Mouse (Mus musculus) midbrain, embryonic 16.5 days (tissue): ENCODE data around the gene Mecom. TPM values are rescaled to one million over a fixed set of nuclear protein-coding genes. Genes with fewer than 3 reads are reported as not detected.

ENCODE experiments used
- ATAC-seq: fragments of 200-750 bp; cut with Nextera tagmentation; 2 replicates; pipeline ENCODE4 v1.8.0; 2017; ENCODE audit warnings: moderate TSS enrichment
- H3K27ac ChIP-seq: fragments of 300-500 bp; sonication (generic); 2 replicates; pipeline ENCODE4 v1.5.1; 2014; ENCODE audit warnings: mild to moderate bottlenecking, low read length, mixed read lengths
- H3K27me3 ChIP-seq: fragments of 300-500 bp; sonication (generic); 2 replicates; pipeline ENCODE4 v1.6.1; 2014; ENCODE audit warnings: low read depth, low read length, mixed read lengths; ENCODE audit not compliant: control insufficient read depth, insufficient read depth
- H3K36me3 ChIP-seq: fragments of 300-500 bp; sonication (generic); 2 replicates; pipeline ENCODE4 v1.6.1; 2014; ENCODE audit warnings: mild to moderate bottlenecking, low read length, moderate library complexity, mixed read lengths; ENCODE audit not compliant: control insufficient read depth, insufficient read depth
- H3K4me1 ChIP-seq: fragments of 300-500 bp; sonication (generic); 2 replicates; pipeline ENCODE4 v1.6.1; 2014; ENCODE audit warnings: mild to moderate bottlenecking, low read length, mixed read lengths; ENCODE audit not compliant: control insufficient read depth, insufficient read depth
- H3K4me2 ChIP-seq: fragments of 300-500 bp; sonication (generic); 2 replicates; pipeline ENCODE4 v1.6.1; 2014; ENCODE audit warnings: mild to moderate bottlenecking, low read length, mixed read lengths
- H3K4me3 ChIP-seq: fragments of 300-500 bp; sonication (generic); 2 replicates; pipeline ENCODE4 v1.5.1; 2014; ENCODE audit warnings: low read depth, mild to moderate bottlenecking, low read length, moderate library complexity, mixed read lengths
- H3K9ac ChIP-seq: fragments of 300-500 bp; sonication (generic); 2 replicates; pipeline ENCODE4 v1.6.1; 2014; ENCODE audit warnings: low read depth, low read length, mixed read lengths
- H3K9me3 ChIP-seq: fragments of 300-500 bp; sonication (generic); replicated peaks from 2 replicates; pipeline ENCODE4 v1.6.1; 2014; ENCODE audit warnings: mild to moderate bottlenecking, low read length, mixed read lengths; ENCODE audit not compliant: control insufficient read depth, poor library complexity, severe bottlenecking
- WGBS: fragments of 180-500 bp; shearing (Covaris S2); extraction: QIAGEN DNeasy Blood & Tissue Kit; methylation state at CpG from one replicate; pipeline ENCODE4 v1.1.7; 2014; 5-methylcytosine and 5-hydroxymethylcytosine counted together
- polyA plus RNA-seq: library from polyadenylated mRNA; unstranded; fragments of >200 nt; fragmentation: Nextera tagmentation; extraction: Ambion mirVana; gene quantifications from 2 replicates; pipeline ENCODE4 v1.2.1, GENCODE M21; 2015

The Mecom gene
- polyA plus RNA-seq, 1 experiment from 2014 or later: 4.0 TPM

- 50% methylated on average over 12 of the region's 12 CpGs for WGBS
- Histone ChIP-seq H3K4me2 (no peak overlapping the region), H3K4me3 (no peak overlapping the region), H3K4me1 (peaks cover under 1% of the 10 kb centered on the region; the same call in 1 of the 2 replicates), H3K27me3 (no peaks in the 10 kb centered on the region; the same call in 1 of the 2 replicates), H3K36me3 (no peaks in the 10 kb centered on the region), H3K27ac (no peak overlapping the region), H3K9ac (no peak overlapping the region), H3K9me3 (no peaks in the 10 kb centered on the region)
- no peak for ATAC-seq
Observed at GRCm38 (mm10) chr3:30018202-30018601, 529.6 kb downstream of the Mecom start.

- WGBS: 78% methylated on average over 5 of the region's 5 CpGs
- Histone ChIP-seq H3K9me3 (no peaks in the 10 kb centered on the region), H3K9ac (no peak overlapping the region), H3K27ac (no peak overlapping the region), H3K36me3 (no peaks in the 10 kb centered on the region), H3K4me2 (no peak overlapping the region), H3K27me3 (no peaks in the 10 kb centered on the region; the same call in 1 of the 2 replicates), H3K4me3 (no peak overlapping the region), H3K4me1 (peaks cover 12% of the 10 kb centered on the region)
- no peak for ATAC-seq
Observed at GRCm38 (mm10) chr3:30016766-30017165, 531.0 kb downstream of the Mecom start.

GRCm38 (mm10) chr3:30014962-30015660 lies 532.7 kb downstream of the Mecom start:
- 0 out of 2 replicates have a peak overlapping the region, but pooled peaks have one; percentile 16 for H3K4me2 ChIP-seq

GRCm38 (mm10) chr3:30014279-30014678 lies 533.5 kb downstream of the Mecom start:
- WGBS: 20% methylated on average over 1 of the region's 1 CpGs

More at GRCm38 (mm10) chr3:30014962-30015660, 532.7 kb downstream of the Mecom start:
- H3K4me1 ChIP-seq: peaks cover 13% of the 10 kb centered on the region
- H3K36me3 ChIP-seq: no peaks in the 10 kb centered on the region
- peak; percentile 85 for ATAC-seq
- H3K9ac ChIP-seq: no peak overlapping the region
- H3K4me3 ChIP-seq: no peak overlapping the region
- H3K9me3 ChIP-seq: no peaks in the 10 kb centered on the region
- 12% methylated on average over 10 of the region's 10 CpGs for WGBS
- no peak overlapping the region for H3K27ac ChIP-seq
- no peaks in the 10 kb centered on the region; the same call in 1 of the 2 replicates for H3K27me3 ChIP-seq

GRCm38 (mm10) chr3:30013416-30013815 lies 534.4 kb downstream of the Mecom start:
- peaks cover 13% of the 10 kb centered on the region for H3K4me1 ChIP-seq
- H3K4me3 ChIP-seq: peak overlapping the region; percentile 35
- H3K9me3 ChIP-seq: no peaks in the 10 kb centered on the region
- no peaks in the 10 kb centered on the region; the same call in 1 of the 2 replicates for H3K27me3 ChIP-seq
- H3K27ac ChIP-seq: no peak overlapping the region
- H3K36me3 ChIP-seq: no peaks in the 10 kb centered on the region
- no peak overlapping the region for H3K9ac ChIP-seq
- ATAC-seq: no peak
- 40% methylated on average over 1 of the region's 1 CpGs for WGBS
- peak overlapping the region; percentile 66 for H3K4me2 ChIP-seq

More at GRCm38 (mm10) chr3:30014279-30014678, 533.5 kb downstream of the Mecom start:
- no peak overlapping the region for H3K9ac ChIP-seq
- H3K4me2 ChIP-seq: no peak overlapping the region
- no peaks in the 10 kb centered on the region for H3K36me3 ChIP-seq
- H3K27ac ChIP-seq: no peak overlapping the region
- no peak overlapping the region for H3K4me3 ChIP-seq
- no peaks in the 10 kb centered on the region for H3K9me3 ChIP-seq
- no peaks in the 10 kb centered on the region; the same call in 1 of the 2 replicates for H3K27me3 ChIP-seq
- H3K4me1 ChIP-seq: peaks cover 13% of the 10 kb centered on the region
- no peak for ATAC-seq

- under 1% methylated on average over 29 of the region's 29 CpGs for WGBS
- Histone ChIP-seq H3K9ac (peak overlapping the region; percentile 56; the same call in 1 of the 2 replicates), H3K4me3 (peak overlapping the region; percentile 35), H3K36me3 (no peaks in the 10 kb centered on the region), H3K9me3 (no peaks in the 10 kb centered on the region), H3K4me1 (peaks cover 13% of the 10 kb centered on the region), H3K27ac (peak overlapping the region; percentile 38; the same call in 1 of the 2 replicates), H3K27me3 (no peaks in the 10 kb centered on the region; the same call in 1 of the 2 replicates), H3K4me2 (peak overlapping the region; percentile 66)
- ATAC-seq: peak; percentile 43; the same call in 1 of the 2 replicates
Observed at GRCm38 (mm10) chr3:30012666-30013365, 535.0 kb downstream of the Mecom start.

- ATAC-seq: 0 out of 2 replicates have a peak, but pooled peaks have one; percentile 33
- H3K9me3 ChIP-seq: no peaks in the 10 kb centered on the region
- H3K9ac ChIP-seq: peak overlapping the region; percentile 56; the same call in 1 of the 2 replicates
- H3K4me1 ChIP-seq: peaks cover 13% of the 10 kb centered on the region
- H3K4me2 ChIP-seq: peak overlapping the region; percentile 66
- WGBS: under 1% methylated on average over 27 of the region's 27 CpGs
- no peak overlapping the region for H3K27ac ChIP-seq
- H3K36me3 ChIP-seq: no peaks in the 10 kb centered on the region
- no peaks in the 10 kb centered on the region; the same call in 1 of the 2 replicates for H3K27me3 ChIP-seq
- peak overlapping the region; percentile 35 for H3K4me3 ChIP-seq
Observed at GRCm38 (mm10) chr3:30012150-30012549, 535.7 kb downstream of the Mecom start.

- H3K4me3 ChIP-seq: peak overlapping the region; percentile 35; the same call in 1 of the 2 replicates
- no peaks in the 10 kb centered on the region; the same call in 1 of the 2 replicates for H3K27me3 ChIP-seq
- H3K36me3 ChIP-seq: no peaks in the 10 kb centered on the region
- ATAC-seq: no peak
- H3K27ac ChIP-seq: no peak overlapping the region
- H3K9me3 ChIP-seq: no peaks in the 10 kb centered on the region
- H3K4me2 ChIP-seq: peak overlapping the region; percentile 66
- H3K9ac ChIP-seq: no peak overlapping the region
- WGBS: 8% methylated on average over 6 of the region's 6 CpGs
- H3K4me1 ChIP-seq: peaks cover 13% of the 10 kb centered on the region
Observed at GRCm38 (mm10) chr3:30011712-30012111, 536.1 kb downstream of the Mecom start.
